ENCODE assay signal across 8 mouse cellular contexts in the genomic region with DNA sequence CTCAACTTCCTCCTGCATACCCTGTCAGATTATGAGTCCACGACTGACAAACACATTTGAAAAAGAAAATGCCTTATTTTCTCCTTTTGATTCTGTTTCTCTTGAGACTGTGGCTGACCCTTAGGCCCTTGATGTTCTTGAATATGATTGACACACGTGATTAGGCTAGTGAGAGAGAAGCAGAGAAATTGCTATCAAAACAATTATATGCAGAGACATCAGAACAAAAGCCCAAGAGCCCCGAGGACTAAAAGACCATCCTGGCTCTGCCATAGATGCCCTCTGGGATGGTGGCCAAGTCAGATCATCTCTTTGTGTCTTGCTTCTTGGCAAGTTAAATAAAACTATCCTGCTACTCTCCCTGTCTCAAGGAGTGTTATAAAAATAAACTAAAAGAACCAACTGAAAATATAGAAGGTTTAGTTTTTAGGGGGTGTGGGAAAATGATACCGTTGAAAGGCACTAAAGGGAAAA. TPM values are rescaled to one million over a fixed set of nuclear protein-coding genes. Genes with fewer than 3 reads are reported as not detected.
A peak's percentile ranks its signal among the peaks of the same experiment; 100 is the strongest.
DNase-seq lines count a peak whose midpoint lies in the region; ATAC-seq and TF ChIP-seq lines count a peak whose summit lies in the region.

No protein-coding gene starts in this region.

- peak overlapping the region; percentile 91 for H3K4me2 ChIP-seq in heart, embryonic 16.5 days (ENCODE audit: low read depth, low read length)
- peak overlapping the region; percentile 92 for H3K4me2 ChIP-seq in hindbrain, embryonic 16.5 days (ENCODE audit: low read length)
- peak overlapping the region; percentile 90 for H3K4me2 ChIP-seq in midbrain, embryonic 12.5 days (replicated peaks)

- 42% methylated on average over 4 of the region's 4 CpGs for WGBS in heart, embryonic 16.5 days
- WGBS in hindbrain, embryonic 16.5 days, result 35% methylated on average over 4 of the region's 4 CpGs
- 42% methylated on average over 4 of the region's 4 CpGs for WGBS in midbrain, embryonic 12.5 days

- no peaks in the 10 kb centered on the region for H3K27me3 ChIP-seq in heart, embryonic 16.5 days (ENCODE audit: control insufficient read depth, insufficient read depth, low read length)
- no peaks in the 10 kb centered on the region for H3K27me3 ChIP-seq in hindbrain, embryonic 16.5 days (replicated peaks; ENCODE audit: control insufficient read depth, insufficient read depth, low read length)
- H3K27me3 ChIP-seq in midbrain, embryonic 12.5 days, result no peaks in the 10 kb centered on the region

- H3K4me3 ChIP-seq in heart, embryonic 16.5 days (ENCODE audit: low read length), result peak overlapping the region; percentile 76
- H3K4me3 ChIP-seq in cortical plate, adult 2 months (ENCODE audit: insufficient read depth, low read length), result peak overlapping the region; percentile 30
- peak overlapping the region; percentile 75 for H3K4me3 ChIP-seq in hindbrain, embryonic 16.5 days (ENCODE audit: low read length)
- H3K4me3 ChIP-seq in midbrain, embryonic 12.5 days, result peak overlapping the region; percentile 62

- ATAC-seq in heart, embryonic 16.5 days (replicated peaks; ENCODE audit: extremely low read depth, insufficient read depth, low FRiP score), result no peak
- no peak for ATAC-seq in hindbrain, embryonic 16.5 days
- 0 out of 2 replicates have a peak, but pooled peaks have one; percentile 3 for ATAC-seq in midbrain, embryonic 12.5 days (ENCODE audit: low FRiP score, low read depth)

- peaks cover 14% of the 10 kb centered on the region for H3K4me1 ChIP-seq in heart, embryonic 16.5 days (ENCODE audit: control insufficient read depth, insufficient read depth, low read length)
- no peaks in the 10 kb centered on the region for H3K4me1 ChIP-seq in cortical plate, adult 2 months (ENCODE audit: control insufficient read depth, insufficient read depth, low read length)
- peaks cover 8% of the 10 kb centered on the region for H3K4me1 ChIP-seq in hindbrain, embryonic 16.5 days (ENCODE audit: control insufficient read depth, insufficient read depth, low read depth, low read length)
- peaks cover 12% of the 10 kb centered on the region for H3K4me1 ChIP-seq in midbrain, embryonic 12.5 days

- H3K36me3 ChIP-seq in heart, embryonic 16.5 days (ENCODE audit: control insufficient read depth, insufficient read depth), result no peaks in the 10 kb centered on the region
- no peaks in the 10 kb centered on the region for H3K36me3 ChIP-seq in hindbrain, embryonic 16.5 days (ENCODE audit: control insufficient read depth, insufficient read depth, low read length)
- H3K36me3 ChIP-seq in midbrain, embryonic 12.5 days, result no peaks in the 10 kb centered on the region

- no peak for TF ChIP-seq CTCF in cortical plate, adult 2 months (IDR thresholded peaks at IDR 0.05; ENCODE audit: extremely low read depth, insufficient read depth, low read length)

- peak overlapping the region; percentile 87 for H3K9ac ChIP-seq in heart, embryonic 16.5 days (ENCODE audit: low read length)
- H3K9ac ChIP-seq in hindbrain, embryonic 16.5 days (ENCODE audit: low read depth, low read length), result peak overlapping the region; percentile 94; the same call in 1 of the 2 replicates
- peak overlapping the region; percentile 81 for H3K9ac ChIP-seq in midbrain, embryonic 12.5 days (replicated peaks)

- H3K27ac ChIP-seq in heart, embryonic 16.5 days (ENCODE audit: low read length), result peak overlapping the region; percentile 96
- 0 out of 2 replicates have a peak overlapping the region, but pooled peaks have one; percentile 82 for H3K27ac ChIP-seq in cortical plate, adult 2 months (ENCODE audit: insufficient read depth, low read length)
- peak overlapping the region; percentile 93 for H3K27ac ChIP-seq in hindbrain, embryonic 16.5 days (ENCODE audit: low read depth, low read length)
- H3K27ac ChIP-seq in midbrain, embryonic 12.5 days (replicated peaks), result peak overlapping the region; percentile 92

- no peak for TF ChIP-seq POLR2A in cortical plate, adult 2 months (IDR thresholded peaks at IDR 0.05; ENCODE audit: extremely low read depth, insufficient read depth, low read length)

- DNase-seq in heart, postnatal 36 days, result no peak
- DNase-seq in urinary bladder, adult 18-20 months (ENCODE audit: low spot score in 2 of 2), result no peak
- DNase-seq in urinary bladder, postnatal 10 days (ENCODE audit: low spot score), result no peak
- no peak for DNase-seq in thymus, postnatal 36 days

- intact Hi-C loops in heart, postnatal 36 days (cut with DNase I), result loop anchor here (1.0 to 5.0 kb wide), 3 partner anchors 23 to 143 kb away; a partner anchor contains a TSS

- no peaks in the 10 kb centered on the region for H3K9me3 ChIP-seq in heart, embryonic 16.5 days (replicated peaks; ENCODE audit: control insufficient read depth, low read length)
- no peaks in the 10 kb centered on the region for H3K9me3 ChIP-seq in hindbrain, embryonic 16.5 days (ENCODE audit: control insufficient read depth, low read length)
- no peaks in the 10 kb centered on the region for H3K9me3 ChIP-seq in midbrain, embryonic 12.5 days

RNA-seq across cellular contexts. Expression of a gene that starts 22.1 kb away (rescaled TPM):
- 30.7 and 32.3 TPM in 2 replicates for polyA plus RNA-seq in heart, embryonic 16.5 days (2015; fragmentation: Nextera tagmentation; extraction: Ambion mirVana)
- total RNA-seq in heart, postnatal 36 days (2021), result 10 to 100 TPM; 29.7 to 39.4 TPM
- 41.1 and 42.5 TPM in 2 replicates for polyA plus RNA-seq in cortical plate, adult 2 months (2012; rRNA removed)
- polyA plus RNA-seq in hindbrain, embryonic 16.5 days (2015; fragmentation: Nextera tagmentation; extraction: Ambion mirVana), result 56.8 and 62.7 TPM in 2 replicates
- 192 and 227 TPM in 2 replicates for polyA plus RNA-seq in midbrain, embryonic 12.5 days (2016; fragmentation: Nextera tagmentation; extraction: Ambion mirVana)
